Mouse (Mus musculus) thymus, postnatal 36 days (tissue): ENCODE data around the gene Fam161a.

Experiments used
- DNase-seq, 2 experiments: peaks; one replicate each; pipeline ENCODE4 v3.0.0; 2022; ENCODE audit warnings: mixed read lengths in 2 of 2

Gene Fam161a

GRCm38 (mm10) chr11:23007481-23008180 lies at the start of gene Fam161a:
Gene Fam161a (plus strand): TSS chr11:23007531.
- peak; percentile 15 to 16 for DNase-seq

- DNase-seq = no peak
These were observed 49.4 kb upstream of the Fam161a start for GRCm38 (mm10) chr11:22957791-22958374.

GRCm38 (mm10) chr11:22962101-22962500 lies 45.2 kb upstream of the Fam161a start:
- DNase-seq = no peak

- no peak for DNase-seq
These were observed 42.9 kb upstream of the Fam161a start for GRCm38 (mm10) chr11:22964401-22964800.

- no peak for DNase-seq
These were observed 41.8 kb upstream of the Fam161a start for GRCm38 (mm10) chr11:22965503-22965902.

GRCm38 (mm10) chr11:22969486-22969885 lies 37.8 kb upstream of the Fam161a start:
- no peak for DNase-seq

- DNase-seq = no peak
These were observed 36.8 kb upstream of the Fam161a start for GRCm38 (mm10) chr11:22970546-22970945.

GRCm38 (mm10) chr11:22971835-22972709 lies 35.3 kb upstream of the Fam161a start, which contains the start of gene Zrsr1:
Gene Zrsr1 (plus strand): TSS chr11:22972005.
- DNase-seq = peak; percentile 47 to 66

GRCm38 (mm10) chr11:22972746-22973526 lies 34.4 kb upstream of the Fam161a start:
- DNase-seq = peak; percentile 75 to 79

GRCm38 (mm10) chr11:22973599-22973998 lies 33.7 kb upstream of the Fam161a start:
- DNase-seq = no peak

GRCm38 (mm10) chr11:22978215-22978614 lies 29.1 kb upstream of the Fam161a start:
- no peak for DNase-seq

GRCm38 (mm10) chr11:22978711-22979110 lies 28.6 kb upstream of the Fam161a start:
- DNase-seq = no peak

- DNase-seq = no peak
These were observed 28.1 kb upstream of the Fam161a start for GRCm38 (mm10) chr11:22979221-22979620.

- DNase-seq = no peak
These were observed 26.3 kb upstream of the Fam161a start for GRCm38 (mm10) chr11:22981041-22981440.

- no peak for DNase-seq
These were observed 25.8 kb upstream of the Fam161a start for GRCm38 (mm10) chr11:22981543-22981950.

GRCm38 (mm10) chr11:22981984-22982757 lies 25.2 kb upstream of the Fam161a start, which contains the start of the genes Gm28048 and Commd1:
Gene Gm28048 (minus strand): TSS chr11:22982090.
Gene Commd1 (minus strand): TSS chr11:22982382.
- DNase-seq = peak; percentile 95 to 97

GRCm38 (mm10) chr11:22982846-22983245 lies 24.5 kb upstream of the Fam161a start:
- no peak for DNase-seq

- no peak for DNase-seq
These were observed 21.8 kb upstream of the Fam161a start for GRCm38 (mm10) chr11:22985510-22985909.

GRCm38 (mm10) chr11:22987357-22987756 lies 20.0 kb upstream of the Fam161a start:
- peak in 1 of 2 experiments; percentile 14 for DNase-seq

- no peak for DNase-seq
These were observed 17.5 kb upstream of the Fam161a start for GRCm38 (mm10) chr11:22989786-22990185.

- peak; percentile 84 to 87 for DNase-seq
These were observed 16.8 kb upstream of the Fam161a start, which contains the start of gene Cct4 for GRCm38 (mm10) chr11:22990393-22991126. Gene Cct4 (plus strand): TSS chr11:22990519.
